Mouse (Mus musculus): ENCODE measurements at regions not wholly inside any gene's neighbourhood (a gene's known extent, or its start where the extent isn't known, plus 50 kb on each side); places are given as distances from the start of the nearest gene placed in this dataset.

GRCm38 (mm10) chr10:110650851-110651250 lies 94.4 kb upstream of the E2f7 start:
- no peak for DNase-seq (ENCODE audit: low spot score in 2 of 2)

GRCm38 (mm10) chr10:110654070-110654469 lies 91.2 kb upstream of the E2f7 start:
- DNase-seq (ENCODE audit: low spot score in 2 of 2): no peak

- DNase-seq (ENCODE audit: low spot score in 2 of 2): no peak
Measured at GRCm38 (mm10) chr10:110658153-110658695, 87.0 kb upstream of the E2f7 start.

GRCm38 (mm10) chr10:110676503-110676902 lies 68.7 kb upstream of the E2f7 start:
- no peak for DNase-seq (ENCODE audit: low spot score in 2 of 2)

All from left cerebral cortex, adult 9 months (tissue).